Mouse (Mus musculus) left cerebral cortex, adult 2 months (tissue): ENCODE measurements around the gene Ltb. TPM values are rescaled to one million over a fixed set of nuclear protein-coding genes. Genes with fewer than 3 reads are reported as not detected.

Source experiments
- DNase-seq, 2 experiments: peaks; one replicate each; pipeline ENCODE4 v3.0.0; 2021 to 2022; ENCODE audit warnings: low spot score in 2 of 2, mixed read lengths in 1 of 2; ENCODE audit errors: extremely low spot score in 1 of 2
- H3K27ac ChIP-seq: fragments of 200-600 bp; 2 replicates; pipeline ENCODE4 v1.8.1; 2022
- H3K4me3 ChIP-seq: fragments of 200-600 bp; 2 replicates; pipeline ENCODE4 v1.8.1; 2022
- CTCF ChIP-seq: fragments of 200-600 bp; IDR thresholded peaks from 2 replicates; pipeline ENCODE4 v1.8.1; 2022; ENCODE audit warnings: antibody characterized with exemption, mild to moderate bottlenecking, moderate library complexity
- intact Hi-C: fragments of 180-260 bp; cut with DNase I; formaldehyde crosslinking; loops from one replicate; pipeline ENCODE4 v1.15.1; 2025
- total RNA-seq, 2 experiments: library from RNA; stranded (reverse); gene quantifications; 2 replicates each; pipeline ENCODE4 v1.2.3; 2021

The Ltb gene
- total RNA-seq, 2 experiments from 2014 or later: 0.79 to 0.86 TPM

DNA sequence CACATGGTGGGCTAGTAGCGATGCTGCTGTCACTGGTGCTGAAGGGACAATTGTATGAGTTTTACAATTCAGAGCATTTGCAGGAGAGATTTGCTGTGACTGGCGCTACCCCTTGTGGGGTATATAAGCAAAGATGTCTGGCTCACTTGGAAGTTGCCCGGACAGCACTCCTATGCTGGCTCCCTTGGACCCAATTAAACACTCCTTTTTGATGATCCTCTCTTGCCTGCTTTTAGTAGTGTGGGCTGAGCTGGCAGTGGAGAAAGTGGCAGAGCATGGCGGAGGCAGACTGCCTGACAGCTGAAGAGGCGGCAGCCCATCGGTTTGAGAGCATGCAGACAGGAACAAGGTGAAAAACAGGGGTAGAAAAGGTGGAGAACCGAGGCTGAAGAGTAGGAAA is 26.4 kb upstream of the Ltb start:
- DNase-seq: no peak
- intact Hi-C loops: no loop called here
- Histone ChIP-seq H3K27ac (peak overlapping the region; percentile 75), H3K4me3 (no peak overlapping the region)
- no peak for TF ChIP-seq CTCF

- DNase-seq: no peak
- Histone ChIP-seq H3K4me3 (no peak overlapping the region), H3K27ac (peak overlapping the region; percentile 75)
- intact Hi-C loops: loop anchor here (1.0 kb wide), 1 partner anchor 64 kb away; no protein-coding TSS in a partner anchor
- peak; percentile 78 for TF ChIP-seq CTCF
Observed at GRCm38 (mm10) chr17:35168541-35169207, 25.6 kb upstream of the Ltb start.

GRCm38 (mm10) chr17:35172445-35173234 is 21.6 kb upstream of the Ltb start:
- H3K27ac ChIP-seq: peak overlapping the region; percentile 77
- DNase-seq: peak; percentile 54 to 55

DNA sequence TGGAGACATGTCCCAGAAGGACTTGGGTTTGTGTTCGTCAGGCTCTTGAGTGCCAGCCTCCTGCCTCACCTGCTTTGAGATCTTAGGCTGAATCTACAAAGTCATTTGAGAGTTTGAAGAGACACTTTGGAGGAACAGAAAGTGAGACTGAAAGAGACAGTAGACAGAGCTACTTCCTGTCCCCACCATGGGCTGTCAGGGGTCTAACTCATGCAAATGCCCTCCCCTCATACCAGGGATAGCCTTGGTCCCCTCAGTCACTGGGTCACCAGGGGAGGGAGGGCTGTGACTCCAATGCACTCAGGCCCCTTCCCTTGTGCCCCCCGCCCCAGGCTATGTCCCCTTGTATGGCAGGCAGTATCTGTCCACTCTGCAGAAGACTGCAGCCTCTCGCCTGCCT is 20.9 kb upstream of the Ltb start:
- intact Hi-C loops: no loop called here

More at GRCm38 (mm10) chr17:35172445-35173234, 21.6 kb upstream of the Ltb start:
- no peak for TF ChIP-seq CTCF
- intact Hi-C loops: no loop called here
- H3K4me3 ChIP-seq: peak overlapping the region; percentile 14; the same call in 1 of the 2 replicates

GRCm38 (mm10) chr17:35174201-35174977 is 19.9 kb upstream of the Ltb start:
- H3K27ac ChIP-seq: peak overlapping the region; percentile 77; the same call in 1 of the 2 replicates
- TF ChIP-seq CTCF: no peak
- intact Hi-C loops: no loop called here
- no peak overlapping the region for H3K4me3 ChIP-seq
- no peak for DNase-seq

More for the DNA sequence above, 20.9 kb upstream of the Ltb start:
- TF ChIP-seq CTCF: no peak
- Histone ChIP-seq H3K27ac (peak overlapping the region; percentile 77), H3K4me3 (no peak overlapping the region)
- no peak for DNase-seq

- intact Hi-C loops: no loop called here
Observed at GRCm38 (mm10) chr17:35175382-35175781, 18.9 kb upstream of the Ltb start.

GRCm38 (mm10) chr17:35175968-35176367 is 18.3 kb upstream of the Ltb start, which contains the start of gene Aif1:
Aif1 (minus strand) TSS chr17:35176068.
- no peak for TF ChIP-seq CTCF
- intact Hi-C loops: no loop called here
- no peak within 1 kb of the TSS for H3K4me3 ChIP-seq
- H3K27ac ChIP-seq: no peak within 1 kb of the TSS
- DNase-seq: no peak

More at GRCm38 (mm10) chr17:35175382-35175781, 18.9 kb upstream of the Ltb start:
- TF ChIP-seq CTCF: no peak
- Histone ChIP-seq H3K27ac (no peak overlapping the region), H3K4me3 (no peak overlapping the region)
- no peak for DNase-seq

DNA sequence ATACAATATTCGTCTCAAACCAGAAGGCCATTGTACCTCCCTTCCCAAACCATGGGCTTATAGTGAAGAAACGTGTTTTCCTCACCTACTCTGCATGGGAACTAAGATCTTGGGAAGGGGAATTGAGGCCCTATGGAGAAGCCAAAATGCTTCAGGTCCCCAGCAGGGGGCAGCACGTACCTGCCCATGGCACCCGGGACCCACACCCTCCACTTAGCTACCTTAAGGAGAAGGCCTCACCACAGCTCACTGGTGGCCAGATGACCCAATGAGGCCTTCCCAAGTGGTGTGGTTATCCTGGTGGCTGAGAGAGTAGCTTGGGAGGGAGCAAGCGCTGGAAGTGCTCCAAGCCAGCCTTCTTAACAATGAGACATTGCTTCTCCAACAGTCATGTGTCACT is 15.7 kb upstream of the Ltb start:
- peak in 1 of 2 experiments; percentile 58 for DNase-seq
- peak; percentile 83 for TF ChIP-seq CTCF
- intact Hi-C loops: loop anchor here (1.0 kb wide), 1 partner anchor 54 kb away; no protein-coding TSS in a partner anchor
- no peak overlapping the region for H3K4me3 ChIP-seq
- no peak overlapping the region for H3K27ac ChIP-seq

- Histone ChIP-seq H3K4me3 (no peak overlapping the region), H3K27ac (no peak overlapping the region)
- TF ChIP-seq CTCF: no peak
- no peak for DNase-seq
- intact Hi-C loops: no loop called here
Observed at GRCm38 (mm10) chr17:35180093-35180492, 14.1 kb upstream of the Ltb start.

GRCm38 (mm10) chr17:35185639-35186611 is 8.3 kb upstream of the Ltb start:
- intact Hi-C loops: no loop called here
- H3K4me3 ChIP-seq: peak overlapping the region; percentile 39
- no peak for DNase-seq
- TF ChIP-seq CTCF: no peak
- no peak overlapping the region for H3K27ac ChIP-seq
